In the genomic region with DNA sequence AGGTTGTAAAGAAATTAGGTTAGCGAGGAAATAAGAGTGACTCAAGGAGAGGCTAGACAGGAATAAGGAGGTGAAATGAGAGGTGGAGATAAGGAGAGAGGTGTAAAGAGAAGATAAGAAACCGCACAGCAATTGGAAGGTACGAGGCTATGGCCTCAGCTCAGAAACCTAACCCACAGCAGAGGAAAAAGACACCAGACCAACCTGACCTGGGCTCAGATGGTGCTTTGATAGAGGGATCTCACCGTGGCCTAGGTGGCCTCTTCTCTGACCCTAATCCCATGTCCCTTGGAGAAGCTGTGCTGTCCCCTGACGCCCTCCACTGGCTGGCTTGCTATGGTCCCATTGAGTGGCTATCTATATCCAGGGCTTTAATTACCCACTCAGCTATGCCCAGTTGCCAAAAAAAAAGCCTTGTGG, we compare ENCODE assay signal across 12 mouse cellular contexts. TPM values are rescaled to one million over a fixed set of nuclear protein-coding genes. Genes with fewer than 3 reads are reported as not detected.
DNase-seq lines count a peak whose midpoint lies in the region; ATAC-seq and TF ChIP-seq lines count a peak whose summit lies in the region.
"Had no signal": no experiment of that assay in that cellular context is flagged by ENCODE, and none has a peak within 500 bp of the region (broad histone marks: within the 10 kb centered on the region; RNA-seq: fewer than 3 reads in every experiment).

No protein-coding gene starts in this region.

- H3K27me3 ChIP-seq in hindbrain, embryonic 12.5 days = peaks cover 23% of the 10 kb centered on the region
- H3K27me3 ChIP-seq in hindbrain, embryonic 14.5 days (ENCODE audit: control insufficient read depth, insufficient read depth, low read length) = peaks cover 14% of the 10 kb centered on the region; the same call in 1 of the 2 replicates
- H3K27me3 ChIP-seq in lung, postnatal 0 days (replicated peaks; ENCODE audit: insufficient read depth, low read length) = no peaks in the 10 kb centered on the region
- 0 out of 2 replicates have a peak, but pooled peaks cover 4% of the 10 kb centered on the region for H3K27me3 ChIP-seq in embryonic facial prominence, embryonic 12.5 days

- no peak for ATAC-seq in hindbrain, embryonic 12.5 days (ENCODE audit: low FRiP score)
- no peak for ATAC-seq in hindbrain, embryonic 14.5 days (ENCODE audit: low FRiP score)
- ATAC-seq in lung, postnatal 0 days = no peak
- ATAC-seq in embryonic facial prominence, embryonic 12.5 days (ENCODE audit: insufficient number of reproducible peaks, insufficient read depth, low FRiP score, low TSS enrichment) = no peak
- ATAC-seq in megakaryocyte-erythroid progenitor cell, adult 5-6 weeks (replicated peaks; ENCODE audit: low FRiP score, low TSS enrichment, poor library complexity, severe bottlenecking) = peak; percentile 62
- ATAC-seq: forebrain, embryonic 16.5 days had no signal

- TF ChIP-seq EP300 in lung, postnatal 0 days (IDR thresholded peaks at IDR 0.05) = no peak

- H3K9me3 ChIP-seq in hindbrain, embryonic 12.5 days (replicated peaks) = no peaks in the 10 kb centered on the region
- H3K9me3 ChIP-seq in hindbrain, embryonic 14.5 days (ENCODE audit: control insufficient read depth, low read length) = no peaks in the 10 kb centered on the region
- H3K9me3 ChIP-seq in lung, postnatal 0 days (ENCODE audit: low read length) = no peaks in the 10 kb centered on the region
- no peaks in the 10 kb centered on the region for H3K9me3 ChIP-seq in embryonic facial prominence, embryonic 12.5 days
- H3K9me3 ChIP-seq: midbrain, embryonic 12.5 days had no signal

- no peak for DNase-seq in hindbrain, embryonic 14.5 days (ENCODE audit: low spot score)
- no peak for DNase-seq in lung, postnatal 0 days (ENCODE audit: low spot score)
- no peak for DNase-seq in lung, adult 18-20 months
- no peak for DNase-seq in cerebellum, postnatal 25 days
- no peak for DNase-seq in adrenal gland, postnatal 25 days
- DNase-seq: left cerebral cortex, postnatal 4 days; thymus, adult 18-20 months had no signal

- H3K36me3 ChIP-seq in hindbrain, embryonic 12.5 days = no peaks in the 10 kb centered on the region
- no peaks in the 10 kb centered on the region for H3K36me3 ChIP-seq in hindbrain, embryonic 14.5 days (replicated peaks; ENCODE audit: control insufficient read depth, insufficient read depth)
- H3K36me3 ChIP-seq in lung, postnatal 0 days (ENCODE audit: insufficient read depth, low read length) = peaks cover under 1% of the 10 kb centered on the region
- H3K36me3 ChIP-seq in embryonic facial prominence, embryonic 12.5 days = no peaks in the 10 kb centered on the region
- H3K36me3 ChIP-seq: midbrain, embryonic 12.5 days had no signal

- peak; percentile 20 for TF ChIP-seq CTCF in lung, postnatal 0 days (IDR thresholded peaks at IDR 0.05)

- 72% methylated on average over 5 of the region's 5 CpGs for WGBS in hindbrain, embryonic 12.5 days
- WGBS in hindbrain, embryonic 14.5 days = 77% methylated on average over 5 of the region's 5 CpGs
- WGBS in lung, postnatal 0 days = 43% methylated on average over 5 of the region's 5 CpGs
- 78% methylated on average over 5 of the region's 5 CpGs for WGBS in embryonic facial prominence, embryonic 12.5 days

- H3K27ac ChIP-seq in hindbrain, embryonic 12.5 days = no peak overlapping the region
- H3K27ac ChIP-seq in hindbrain, embryonic 14.5 days = no peak overlapping the region
- H3K27ac ChIP-seq in lung, postnatal 0 days (ENCODE audit: low read length) = peak overlapping the region; percentile 88
- no peak overlapping the region for H3K27ac ChIP-seq in embryonic facial prominence, embryonic 12.5 days
- H3K27ac ChIP-seq: midbrain, embryonic 12.5 days had no signal

- H3K4me1 ChIP-seq in hindbrain, embryonic 12.5 days = peaks cover 35% of the 10 kb centered on the region
- H3K4me1 ChIP-seq in hindbrain, embryonic 14.5 days (replicated peaks; ENCODE audit: control insufficient read depth, insufficient read depth, low read length) = peaks cover 13% of the 10 kb centered on the region; the same call in 1 of the 2 replicates
- peaks cover 5% of the 10 kb centered on the region; the same call in 1 of the 2 replicates for H3K4me1 ChIP-seq in lung, postnatal 0 days (ENCODE audit: insufficient read depth, low read depth, low read length)
- H3K4me1 ChIP-seq in embryonic facial prominence, embryonic 12.5 days = peaks cover 28% of the 10 kb centered on the region

- no peak overlapping the region for H3K9ac ChIP-seq in hindbrain, embryonic 12.5 days
- no peak overlapping the region for H3K9ac ChIP-seq in hindbrain, embryonic 14.5 days
- 0 out of 2 replicates have a peak overlapping the region, but pooled peaks have one; percentile 5 for H3K9ac ChIP-seq in lung, postnatal 0 days (replicated peaks; ENCODE audit: low read depth)
- H3K9ac ChIP-seq in embryonic facial prominence, embryonic 12.5 days = no peak overlapping the region

- no peak overlapping the region for H3K4me3 ChIP-seq in hindbrain, embryonic 12.5 days
- H3K4me3 ChIP-seq in hindbrain, embryonic 14.5 days (replicated peaks; ENCODE audit: low read length) = no peak overlapping the region
- no peak overlapping the region for H3K4me3 ChIP-seq in lung, postnatal 0 days (ENCODE audit: low read depth, low read length)
- H3K4me3 ChIP-seq in embryonic facial prominence, embryonic 12.5 days = no peak overlapping the region
- H3K4me3 ChIP-seq: midbrain, embryonic 12.5 days had no signal

- H3K4me2 ChIP-seq in hindbrain, embryonic 12.5 days (replicated peaks) = peak overlapping the region; percentile 94; the same call in 1 of the 2 replicates
- no peak overlapping the region for H3K4me2 ChIP-seq in hindbrain, embryonic 14.5 days (replicated peaks)
- peak overlapping the region; percentile 82 for H3K4me2 ChIP-seq in lung, postnatal 0 days (replicated peaks; ENCODE audit: low read depth, low read length)
- 0 out of 2 replicates have a peak overlapping the region, but pooled peaks have one; percentile 97 for H3K4me2 ChIP-seq in embryonic facial prominence, embryonic 12.5 days (replicated peaks)

RNA-seq across cellular contexts. Expression of a gene that starts 2.9 kb away (rescaled TPM):
- polyA plus RNA-seq in hindbrain, embryonic 12.5 days (2016; fragmentation: Nextera tagmentation; extraction: Ambion mirVana) = 70.8 and 74.1 TPM in 2 replicates
- polyA plus RNA-seq in hindbrain, embryonic 14.5 days (2014; fragmentation: Nextera tagmentation; extraction: Ambion mirVana) = 41.9 and 46.4 TPM in 2 replicates
- polyA plus RNA-seq in lung, postnatal 0 days (2015; fragmentation: Nextera tagmentation; extraction: Ambion mirVana) = 21.3 and 21.8 TPM in 2 replicates
- 57.1 and 60.7 TPM in 2 replicates for polyA plus RNA-seq in embryonic facial prominence, embryonic 12.5 days (2016; fragmentation: Nextera tagmentation; extraction: Ambion mirVana)
- 3.7 and 5.3 TPM in 2 replicates for total RNA-seq in megakaryocyte-erythroid progenitor cell, adult 5-6 weeks (2014; fragmentation: Nextera tagmentation)
- total RNA-seq in megakaryocyte-erythroid progenitor cell, adult 5-6 weeks (2017) = 1.6 and 14.1 TPM in 2 replicates
- 33.7 and 36.9 TPM in 2 replicates for total RNA-seq in adrenal gland, postnatal 25 days (2021)

RNA-seq across cellular contexts. Expression of a gene that starts 35.5 kb away (rescaled TPM):
- 179 and 194 TPM in 2 replicates for polyA plus RNA-seq in hindbrain, embryonic 12.5 days (2016; fragmentation: Nextera tagmentation; extraction: Ambion mirVana)
- 148 and 169 TPM in 2 replicates for polyA plus RNA-seq in hindbrain, embryonic 14.5 days (2014; fragmentation: Nextera tagmentation; extraction: Ambion mirVana)
- 92.3 and 104 TPM in 2 replicates for polyA plus RNA-seq in lung, postnatal 0 days (2015; fragmentation: Nextera tagmentation; extraction: Ambion mirVana)
- polyA plus RNA-seq in embryonic facial prominence, embryonic 12.5 days (2016; fragmentation: Nextera tagmentation; extraction: Ambion mirVana) = 193 and 197 TPM in 2 replicates
- total RNA-seq in megakaryocyte-erythroid progenitor cell, adult 5-6 weeks (2014; fragmentation: Nextera tagmentation) = 111 and 119 TPM in 2 replicates
- total RNA-seq in megakaryocyte-erythroid progenitor cell, adult 5-6 weeks (2017) = 177 and 182 TPM in 2 replicates
- total RNA-seq in adrenal gland, postnatal 25 days (2021) = 148 and 170 TPM in 2 replicates

RNA-seq across cellular contexts. Expression of a gene that starts 35.6 kb away (rescaled TPM):
- polyA plus RNA-seq in hindbrain, embryonic 12.5 days (2016; fragmentation: Nextera tagmentation; extraction: Ambion mirVana) = 153 and 161 TPM in 2 replicates
- polyA plus RNA-seq in hindbrain, embryonic 14.5 days (2014; fragmentation: Nextera tagmentation; extraction: Ambion mirVana) = 141 and 158 TPM in 2 replicates
- 81.4 and 91.7 TPM in 2 replicates for polyA plus RNA-seq in lung, postnatal 0 days (2015; fragmentation: Nextera tagmentation; extraction: Ambion mirVana)
- polyA plus RNA-seq in embryonic facial prominence, embryonic 12.5 days (2016; fragmentation: Nextera tagmentation; extraction: Ambion mirVana) = 151 and 153 TPM in 2 replicates
- total RNA-seq in megakaryocyte-erythroid progenitor cell, adult 5-6 weeks (2014; fragmentation: Nextera tagmentation) = 27.7 and 31.3 TPM in 2 replicates
- 24.1 and 28.7 TPM in 2 replicates for total RNA-seq in megakaryocyte-erythroid progenitor cell, adult 5-6 weeks (2017)
- 71.7 and 97.0 TPM in 2 replicates for total RNA-seq in adrenal gland, postnatal 25 days (2021)

RNA-seq across cellular contexts. Expression of a gene that starts 59.1 kb away (rescaled TPM):
- not detected in 2 replicates for polyA plus RNA-seq in hindbrain, embryonic 12.5 days (2016; fragmentation: Nextera tagmentation; extraction: Ambion mirVana)
- polyA plus RNA-seq in hindbrain, embryonic 14.5 days (2014; fragmentation: Nextera tagmentation; extraction: Ambion mirVana) = not detected in 2 replicates
- not detected in 2 replicates for polyA plus RNA-seq in lung, postnatal 0 days (2015; fragmentation: Nextera tagmentation; extraction: Ambion mirVana)
- not detected in 2 replicates for polyA plus RNA-seq in embryonic facial prominence, embryonic 12.5 days (2016; fragmentation: Nextera tagmentation; extraction: Ambion mirVana)
- total RNA-seq in megakaryocyte-erythroid progenitor cell, adult 5-6 weeks (2014; fragmentation: Nextera tagmentation) = not detected in 2 replicates
- not detected in 2 replicates for total RNA-seq in megakaryocyte-erythroid progenitor cell, adult 5-6 weeks (2017)
- not detected in 2 replicates for total RNA-seq in adrenal gland, postnatal 25 days (2021)
- total RNA-seq: left cerebral cortex, postnatal 4 days had no signal
- polyA plus RNA-seq: forebrain, embryonic 16.5 days; midbrain, embryonic 12.5 days had no signal
